8 mouse cellular contexts compared by ENCODE assay signal in the genomic region with DNA sequence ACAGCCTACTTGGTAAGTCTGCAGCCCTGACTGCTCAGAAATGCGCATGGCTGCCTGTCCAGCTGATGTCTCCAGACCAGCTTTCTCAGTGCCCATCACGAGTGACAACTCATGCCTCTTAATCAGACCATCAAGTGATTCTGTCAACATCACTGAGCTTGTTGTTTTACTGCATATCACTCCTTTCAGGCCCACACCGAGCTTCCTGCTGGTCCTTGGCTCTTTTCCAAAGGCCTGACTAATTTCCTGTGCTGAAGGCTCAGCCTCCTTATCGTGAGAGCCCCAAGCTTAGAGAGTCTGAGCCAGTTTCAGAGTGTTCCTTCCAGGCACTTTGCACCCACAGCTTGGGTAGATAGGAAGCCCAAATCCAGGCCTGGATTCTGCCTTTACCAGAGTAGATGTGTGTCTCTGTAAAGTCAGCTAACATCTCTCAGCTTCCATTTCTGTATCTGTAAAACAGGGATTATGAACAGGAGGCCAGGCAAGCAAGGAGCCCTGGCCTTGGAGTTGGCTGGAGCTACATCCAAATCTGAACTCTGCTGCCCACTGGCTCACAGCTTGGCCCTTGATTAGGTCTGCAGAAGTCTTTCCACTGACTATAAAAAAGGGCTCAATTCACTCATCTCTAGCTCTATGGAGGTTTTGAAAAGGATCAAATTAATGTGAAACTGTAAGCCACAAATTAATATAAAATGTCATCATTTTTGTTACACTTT. TPM values are rescaled to one million over a fixed set of nuclear protein-coding genes. Genes with fewer than 3 reads are reported as not detected.
DNase-seq lines count a peak whose midpoint lies in the region; ATAC-seq lines count a peak whose summit lies in the region.

No protein-coding gene starts in this region.

- no peak overlapping the region for H3K4me2 ChIP-seq in embryonic facial prominence, embryonic 14.5 days (ENCODE audit: low read depth, low read length)

- H3K9ac ChIP-seq in embryonic facial prominence, embryonic 14.5 days (ENCODE audit: low read depth, low read length): no peak overlapping the region

- H3K4me3 ChIP-seq in embryonic facial prominence, embryonic 14.5 days (ENCODE audit: low read depth, low read length): no peak overlapping the region
- H3K4me3 ChIP-seq in embryonic facial prominence, embryonic 10.5 days: no peak overlapping the region

- no peak overlapping the region for H3K27ac ChIP-seq in embryonic facial prominence, embryonic 14.5 days (replicated peaks; ENCODE audit: low read depth, low read length)
- no peak overlapping the region for H3K27ac ChIP-seq in embryonic facial prominence, embryonic 10.5 days (replicated peaks)

- no peaks in the 10 kb centered on the region for H3K9me3 ChIP-seq in embryonic facial prominence, embryonic 14.5 days (ENCODE audit: control insufficient read depth, low read length)
- H3K9me3 ChIP-seq in embryonic facial prominence, embryonic 10.5 days: no peaks in the 10 kb centered on the region

- no peaks in the 10 kb centered on the region for H3K4me1 ChIP-seq in embryonic facial prominence, embryonic 14.5 days (ENCODE audit: control insufficient read depth, insufficient read depth, low read length)
- no peaks in the 10 kb centered on the region for H3K4me1 ChIP-seq in embryonic facial prominence, embryonic 10.5 days

- no peak; the same call in 1 of the 2 replicates for ATAC-seq in embryonic facial prominence, embryonic 14.5 days (ENCODE audit: low read depth)

- no peaks in the 10 kb centered on the region for H3K27me3 ChIP-seq in embryonic facial prominence, embryonic 14.5 days (replicated peaks; ENCODE audit: control insufficient read depth, insufficient read depth, low read length)
- no peaks in the 10 kb centered on the region for H3K27me3 ChIP-seq in embryonic facial prominence, embryonic 10.5 days (replicated peaks; ENCODE audit: low read depth, poor library complexity, severe bottlenecking)

- H3K36me3 ChIP-seq in embryonic facial prominence, embryonic 14.5 days (ENCODE audit: control insufficient read depth, insufficient read depth, low read length): no peaks in the 10 kb centered on the region
- no peaks in the 10 kb centered on the region for H3K36me3 ChIP-seq in embryonic facial prominence, embryonic 10.5 days (replicated peaks)

- DNase-seq in embryonic facial prominence, embryonic 14.5 days (ENCODE audit: low spot score): peak; percentile 73
- no peak for DNase-seq in embryonic facial prominence, embryonic 10.5 days (ENCODE audit: low spot score)
- peak; percentile 64 for DNase-seq in 3134 (ENCODE audit: extremely low read depth, insufficient read length, low spot score)
- peak; percentile 58 to 69 for DNase-seq in adrenal gland, postnatal 36 days
- peak; percentile 82 to 88 for DNase-seq in heart, adult 9 months (ENCODE audit: low spot score in 2 of 2)
- peak; percentile 55 for DNase-seq in kidney, postnatal 14 days
- peak; percentile 27 to 54 for DNase-seq in monocyte, adult 2 months (ENCODE audit: low read depth in 1 of 2, low spot score in 2 of 2)
- DNase-seq in spleen, postnatal 10 days (ENCODE audit: low spot score in 2 of 2): no peak

- WGBS in embryonic facial prominence, embryonic 14.5 days: 22% methylated on average over 4 of the region's 4 CpGs
- 57% methylated on average over 4 of the region's 4 CpGs for WGBS in embryonic facial prominence, embryonic 10.5 days

RNA-seq across cellular contexts. Expression of a gene that starts 51.5 kb away (rescaled TPM):
- 4.5 and 6.2 TPM in 2 replicates for polyA plus RNA-seq in embryonic facial prominence, embryonic 14.5 days (2014; fragmentation: Nextera tagmentation; extraction: Ambion mirVana)
- polyA plus RNA-seq in embryonic facial prominence, embryonic 10.5 days (2016; fragmentation: Nextera tagmentation; extraction: Ambion mirVana): 3.5 and 3.6 TPM in 2 replicates
- total RNA-seq in adrenal gland, postnatal 36 days (2021): 10 to 100 TPM; 29.4 to 29.7 TPM

Comparison
In these comparisons a context has a peak if more than half of its experiments do, and no peak if none do; other contexts are left out.
1. DNase-seq: peak in embryonic facial prominence, embryonic 14.5 days (single experiment), 3134 (single experiment), adrenal gland, postnatal 36 days (2 of 2), heart, adult 9 months (2 of 2), kidney, postnatal 14 days (single experiment) and monocyte, adult 2 months (2 of 2); none in embryonic facial prominence, embryonic 10.5 days (single experiment) and spleen, postnatal 10 days (0 of 2).